Mouse (Mus musculus) ES-Bruce4 (cell line): ENCODE measurements around the gene Sept1. TPM values are rescaled to one million over a fixed set of nuclear protein-coding genes. Genes with fewer than 3 reads are reported as not detected.

Experiments
- H3K27ac ChIP-seq: 2 replicates; pipeline ENCODE4 v1.5.1; 2012; ENCODE audit warnings: low read length, inconsistent platforms; ENCODE audit not compliant: insufficient read depth
- H3K27me3 ChIP-seq: 2 replicates; pipeline ENCODE4 v1.6.1; 2012; ENCODE audit warnings: mild to moderate bottlenecking, low read length, inconsistent platforms; ENCODE audit not compliant: control insufficient read depth, poor library complexity, insufficient read depth, severe bottlenecking
- H3K36me3 ChIP-seq: 2 replicates; pipeline ENCODE4 v1.6.1; 2012; ENCODE audit warnings: inconsistent platforms, mild to moderate bottlenecking, low read length, moderate library complexity; ENCODE audit not compliant: control insufficient read depth, poor library complexity, insufficient read depth, severe bottlenecking
- H3K4me1 ChIP-seq: one replicate; pipeline ENCODE4 v1.8.1; 2011; ENCODE audit warnings: low read length; ENCODE audit not compliant: control insufficient read depth, insufficient read depth
- H3K4me3 ChIP-seq: 2 replicates; pipeline ENCODE4 v1.5.1; 2011; ENCODE audit warnings: low read depth, mild to moderate bottlenecking, low read length
- H3K9ac ChIP-seq: 2 replicates; pipeline ENCODE4 v1.6.1; 2012; ENCODE audit warnings: low read depth, mild to moderate bottlenecking, inconsistent platforms; ENCODE audit not compliant: poor library complexity, severe bottlenecking
- H3K9me3 ChIP-seq: replicated peaks from 2 replicates; pipeline ENCODE4 v1.6.1; 2012; ENCODE audit warnings: mild to moderate bottlenecking, low read length, inconsistent platforms; ENCODE audit not compliant: control insufficient read depth, poor library complexity, insufficient read depth, severe bottlenecking
- CTCF ChIP-seq: IDR thresholded peaks from one replicate; pipeline ENCODE4 v1.8.1; 2011; ENCODE audit warnings: low read depth, low read length
- EP300 ChIP-seq: IDR thresholded peaks from 2 replicates; pipeline ENCODE4 v1.6.1; 2011; ENCODE audit warnings: low read depth, low read length; ENCODE audit not compliant: insufficient read depth
- POLR2A ChIP-seq: IDR thresholded peaks from one replicate; pipeline ENCODE4 v1.8.1; 2011; ENCODE audit warnings: low read length; ENCODE audit not compliant: insufficient read depth
- polyA plus RNA-seq: library from polyadenylated mRNA; stranded (reverse); fragments of >200 nt; gene quantifications from 2 replicates; pipeline ENCODE4 v1.2.4, GENCODE M21; 2011; ENCODE audit warnings: low read depth; ENCODE audit not compliant: missing spikeins, insufficient read depth, insufficient read length

Sept1 gene
- polyA plus RNA-seq, 1 experiment, result 210 TPM

- Histone ChIP-seq H3K36me3 (peaks cover 10% of the 10 kb centered on the region), H3K9me3 (no peaks in the 10 kb centered on the region), H3K27me3 (no peaks in the 10 kb centered on the region), H3K27ac (peak within 1 kb of the TSS; percentile 11; the same call in 1 of the 2 replicates), H3K4me3 (peak within 1 kb of the TSS; percentile 84), H3K9ac (peak within 1 kb of the TSS; percentile 97), H3K4me1 (no peaks in the 10 kb centered on the region)
- TF ChIP-seq POLR2A (peak; percentile 93), CTCF (no peak), EP300 (peak; percentile 24; the same call in 1 of the 2 replicates)
Observed at GRCm38 (mm10) chr7:127273925-127274789, 41.2 kb upstream of the Sept1 start, which contains the start of gene Sephs2. TSS of gene Sephs2 (minus strand) at chr7:127274055.

- H3K9me3 ChIP-seq, result 0 out of 2 replicates have a peak, but pooled peaks cover 3% of the 10 kb centered on the region
- H3K27ac ChIP-seq, result no peak overlapping the region; the same call in 1 of the 2 replicates
- no peak for TF ChIP-seq POLR2A
- no peak for TF ChIP-seq EP300
- no peak for TF ChIP-seq CTCF
- H3K4me1 ChIP-seq, result no peaks in the 10 kb centered on the region
- peaks cover 10% of the 10 kb centered on the region for H3K36me3 ChIP-seq
- no peaks in the 10 kb centered on the region for H3K27me3 ChIP-seq
- H3K9ac ChIP-seq, result peak overlapping the region; percentile 97
- peak overlapping the region; percentile 84 for H3K4me3 ChIP-seq
Observed at GRCm38 (mm10) chr7:127273118-127273923, 40.4 kb upstream of the Sept1 start.

GRCm38 (mm10) chr7:127272566-127272965 lies 39.6 kb upstream of the Sept1 start:
- no peaks in the 10 kb centered on the region for H3K4me1 ChIP-seq
- H3K4me3 ChIP-seq, result peak overlapping the region; percentile 84
- no peak overlapping the region for H3K27ac ChIP-seq
- H3K36me3 ChIP-seq, result peaks cover 10% of the 10 kb centered on the region
- TF ChIP-seq POLR2A (no peak), EP300 (no peak), CTCF (no peak)
- 0 out of 2 replicates have a peak, but pooled peaks cover 5% of the 10 kb centered on the region for H3K9me3 ChIP-seq
- no peaks in the 10 kb centered on the region for H3K27me3 ChIP-seq
- peak overlapping the region; percentile 97 for H3K9ac ChIP-seq

- Histone ChIP-seq H3K9me3 (0 out of 2 replicates have a peak, but pooled peaks cover 5% of the 10 kb centered on the region), H3K4me1 (no peaks in the 10 kb centered on the region), H3K4me3 (no peak overlapping the region), H3K36me3 (peaks cover 10% of the 10 kb centered on the region), H3K27ac (no peak overlapping the region), H3K27me3 (no peaks in the 10 kb centered on the region), H3K9ac (no peak overlapping the region)
- TF ChIP-seq POLR2A (no peak), CTCF (no peak), EP300 (no peak)
Observed at GRCm38 (mm10) chr7:127271093-127271492, 38.2 kb upstream of the Sept1 start.

GRCm38 (mm10) chr7:127270666-127271065 lies 37.7 kb upstream of the Sept1 start:
- Histone ChIP-seq H3K4me3 (no peak overlapping the region), H3K27ac (no peak overlapping the region), H3K27me3 (no peaks in the 10 kb centered on the region), H3K9ac (no peak overlapping the region), H3K4me1 (no peaks in the 10 kb centered on the region), H3K36me3 (peaks cover 10% of the 10 kb centered on the region), H3K9me3 (0 out of 2 replicates have a peak, but pooled peaks cover 5% of the 10 kb centered on the region)
- TF ChIP-seq CTCF, result no peak
- TF ChIP-seq POLR2A, result no peak
- TF ChIP-seq EP300, result no peak
